Mouse (Mus musculus): ENCODE measurements at regions not wholly inside any gene's neighbourhood (a gene's known extent, or its start where the extent isn't known, plus 50 kb on each side); places are given as distances from the start of the nearest gene placed in this dataset.

- peaks cover 11% of the 10 kb centered on the region for H3K9me3 ChIP-seq (ENCODE audit: low read length)
- H3K36me3 ChIP-seq (ENCODE audit: insufficient read depth, low read length): no peaks in the 10 kb centered on the region
- H3K27me3 ChIP-seq (ENCODE audit: insufficient read depth, low read length): no peaks in the 10 kb centered on the region
- TF ChIP-seq POU5F1 (IDR thresholded peaks at IDR 0.05; ENCODE audit: borderline replicate concordance, low read length) (no peak), CTCF (conservative IDR thresholded peaks at IDR 0.05; ENCODE audit: low read length) (no peak), NANOG (IDR thresholded peaks at IDR 0.05; ENCODE audit: borderline replicate concordance, low read length) (no peak)
- no peak overlapping the region for H3K4me3 ChIP-seq (replicated peaks; ENCODE audit: low read length)
- no peaks in the 10 kb centered on the region for H3K4me1 ChIP-seq (replicated peaks; ENCODE audit: low read depth, low read length)
Measured at GRCm38 (mm10) chr3:21356831-21357712, 719.4 kb upstream of the Tbl1xr1 start.

GRCm38 (mm10) chr3:21358068-21358467 is 718.4 kb upstream of the Tbl1xr1 start:
- TF ChIP-seq CTCF (conservative IDR thresholded peaks at IDR 0.05; ENCODE audit: low read length) (no peak), NANOG (IDR thresholded peaks at IDR 0.05; ENCODE audit: borderline replicate concordance, low read length) (no peak), POU5F1 (IDR thresholded peaks at IDR 0.05; ENCODE audit: borderline replicate concordance, low read length) (no peak)
- Histone ChIP-seq H3K36me3 (ENCODE audit: insufficient read depth, low read length) (no peaks in the 10 kb centered on the region), H3K9me3 (ENCODE audit: low read length) (peaks cover 11% of the 10 kb centered on the region), H3K27me3 (ENCODE audit: insufficient read depth, low read length) (no peaks in the 10 kb centered on the region), H3K4me1 (replicated peaks; ENCODE audit: low read depth, low read length) (no peaks in the 10 kb centered on the region), H3K4me3 (replicated peaks; ENCODE audit: low read length) (no peak overlapping the region)

DNA sequence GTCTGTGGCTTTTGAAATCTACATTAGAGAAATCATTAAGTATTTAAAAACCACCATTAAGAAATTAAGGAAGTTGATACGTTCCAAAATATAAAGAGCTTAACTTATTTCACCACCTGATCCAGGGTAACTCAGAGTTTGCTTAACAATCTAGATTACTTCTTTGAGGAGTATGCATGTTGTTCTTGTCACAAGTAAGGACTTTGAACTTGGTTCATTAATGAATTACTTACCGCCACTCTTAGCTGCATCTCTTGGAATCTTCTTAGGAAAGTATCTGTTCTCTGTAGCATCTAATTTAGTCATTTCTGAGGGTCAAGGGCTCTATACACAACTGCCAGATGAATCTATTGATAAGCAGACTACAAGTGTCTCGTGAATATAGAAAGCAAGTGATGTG is 715.4 kb upstream of the Tbl1xr1 start:
- no peaks in the 10 kb centered on the region for H3K4me1 ChIP-seq (replicated peaks; ENCODE audit: low read depth, low read length)
- no peaks in the 10 kb centered on the region for H3K9me3 ChIP-seq (ENCODE audit: low read length)
- no peak for TF ChIP-seq CTCF (conservative IDR thresholded peaks at IDR 0.05; ENCODE audit: low read length)
- no peak for TF ChIP-seq POU5F1 (IDR thresholded peaks at IDR 0.05; ENCODE audit: borderline replicate concordance, low read length)
- TF ChIP-seq NANOG (IDR thresholded peaks at IDR 0.05; ENCODE audit: borderline replicate concordance, low read length): no peak
- no peak overlapping the region for H3K4me3 ChIP-seq (replicated peaks; ENCODE audit: low read length)
- H3K27me3 ChIP-seq (ENCODE audit: insufficient read depth, low read length): no peaks in the 10 kb centered on the region
- H3K36me3 ChIP-seq (ENCODE audit: insufficient read depth, low read length): no peaks in the 10 kb centered on the region

DNA sequence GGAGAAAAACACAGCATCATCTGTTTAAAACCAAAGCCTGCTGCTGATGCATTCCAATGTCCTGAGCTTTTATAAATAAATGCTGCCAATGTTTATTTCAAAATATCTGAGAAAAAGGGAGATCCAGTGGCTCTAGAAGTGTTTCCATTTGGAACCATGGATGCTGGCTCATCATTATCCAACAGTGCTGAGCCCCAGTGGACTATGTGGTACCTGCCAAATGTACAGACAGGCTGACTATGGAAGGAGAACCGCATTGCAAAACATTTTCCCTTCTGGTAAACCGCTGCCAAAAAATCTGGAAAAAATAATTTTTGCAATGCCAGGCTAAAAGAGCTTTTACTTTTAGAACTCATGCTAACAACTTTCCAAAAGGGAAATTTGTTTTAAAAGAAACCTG is 696.6 kb upstream of the Tbl1xr1 start:
- TF ChIP-seq POU5F1 (IDR thresholded peaks at IDR 0.05; ENCODE audit: borderline replicate concordance, low read length) (no peak), CTCF (conservative IDR thresholded peaks at IDR 0.05; ENCODE audit: low read length) (no peak), NANOG (IDR thresholded peaks at IDR 0.05; ENCODE audit: borderline replicate concordance, low read length) (no peak)
- Histone ChIP-seq H3K9me3 (ENCODE audit: low read length) (peaks cover 25% of the 10 kb centered on the region), H3K4me1 (replicated peaks; ENCODE audit: low read depth, low read length) (no peaks in the 10 kb centered on the region), H3K27me3 (ENCODE audit: insufficient read depth, low read length) (no peaks in the 10 kb centered on the region), H3K36me3 (ENCODE audit: insufficient read depth, low read length) (no peaks in the 10 kb centered on the region), H3K4me3 (replicated peaks; ENCODE audit: low read length) (no peak overlapping the region)

DNA sequence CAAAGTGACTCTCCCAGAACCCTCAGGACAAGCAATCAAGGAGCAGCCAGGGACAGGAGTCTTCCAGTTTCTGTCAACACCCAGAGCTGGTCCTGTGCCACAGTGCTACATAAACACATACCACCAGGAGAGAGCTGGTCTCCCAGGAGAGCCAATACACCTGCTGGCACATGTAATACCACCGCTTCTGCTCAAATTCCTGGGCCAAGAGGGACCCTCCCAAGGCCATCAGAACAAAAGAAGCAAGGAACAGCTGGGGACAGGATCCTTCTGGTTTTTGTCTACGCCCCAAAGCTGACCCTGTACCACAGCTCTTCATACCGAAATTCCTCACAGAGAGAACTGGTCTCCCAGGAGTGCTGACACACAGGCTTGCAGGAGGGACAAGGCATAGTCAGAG is 695.4 kb upstream of the Tbl1xr1 start:
- H3K4me1 ChIP-seq (replicated peaks; ENCODE audit: low read depth, low read length): no peaks in the 10 kb centered on the region
- no peaks in the 10 kb centered on the region for H3K36me3 ChIP-seq (ENCODE audit: insufficient read depth, low read length)
- H3K4me3 ChIP-seq (replicated peaks; ENCODE audit: low read length): no peak overlapping the region
- H3K27me3 ChIP-seq (ENCODE audit: insufficient read depth, low read length): no peaks in the 10 kb centered on the region
- peaks cover 25% of the 10 kb centered on the region for H3K9me3 ChIP-seq (ENCODE audit: low read length)
- no peak for TF ChIP-seq NANOG (IDR thresholded peaks at IDR 0.05; ENCODE audit: borderline replicate concordance, low read length)
- TF ChIP-seq CTCF (conservative IDR thresholded peaks at IDR 0.05; ENCODE audit: low read length): no peak
- TF ChIP-seq POU5F1 (IDR thresholded peaks at IDR 0.05; ENCODE audit: borderline replicate concordance, low read length): no peak

DNA sequence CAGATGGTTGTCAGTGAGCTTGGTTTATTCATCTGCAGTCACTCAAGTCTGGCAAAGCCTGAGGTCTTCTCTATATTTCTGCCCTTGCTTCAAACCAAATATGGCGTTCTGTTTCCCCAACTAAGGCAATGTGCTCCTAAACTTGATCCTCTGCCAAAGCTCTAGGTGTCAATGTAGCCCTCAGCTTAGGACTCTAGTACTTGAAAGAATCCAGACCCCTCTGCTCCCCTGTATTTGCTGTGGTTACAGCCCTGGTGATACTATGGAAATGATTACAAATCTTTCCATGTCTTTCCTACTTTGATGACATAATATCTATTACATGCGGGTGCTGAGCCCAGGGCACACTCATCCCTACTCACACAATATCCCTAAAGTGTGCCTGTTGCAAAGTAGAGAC is 672.9 kb upstream of the Tbl1xr1 start:
- no peaks in the 10 kb centered on the region for H3K4me1 ChIP-seq (replicated peaks; ENCODE audit: low read depth, low read length)
- no peak overlapping the region for H3K4me3 ChIP-seq (replicated peaks; ENCODE audit: low read length)
- TF ChIP-seq NANOG (IDR thresholded peaks at IDR 0.05; ENCODE audit: borderline replicate concordance, low read length) (no peak), CTCF (conservative IDR thresholded peaks at IDR 0.05; ENCODE audit: low read length) (no peak), POU5F1 (IDR thresholded peaks at IDR 0.05; ENCODE audit: borderline replicate concordance, low read length) (no peak)
- H3K9me3 ChIP-seq (ENCODE audit: low read length): no peaks in the 10 kb centered on the region
- H3K36me3 ChIP-seq (ENCODE audit: insufficient read depth, low read length): no peaks in the 10 kb centered on the region
- no peaks in the 10 kb centered on the region for H3K27me3 ChIP-seq (ENCODE audit: insufficient read depth, low read length)

- Histone ChIP-seq H3K27me3 (ENCODE audit: insufficient read depth, low read length) (no peaks in the 10 kb centered on the region), H3K4me1 (replicated peaks; ENCODE audit: low read depth, low read length) (no peaks in the 10 kb centered on the region), H3K36me3 (ENCODE audit: insufficient read depth, low read length) (no peaks in the 10 kb centered on the region), H3K9me3 (ENCODE audit: low read length) (no peaks in the 10 kb centered on the region), H3K4me3 (replicated peaks; ENCODE audit: low read length) (no peak overlapping the region)
- TF ChIP-seq CTCF (conservative IDR thresholded peaks at IDR 0.05; ENCODE audit: low read length): no peak
- no peak for TF ChIP-seq NANOG (IDR thresholded peaks at IDR 0.05; ENCODE audit: borderline replicate concordance, low read length)
- no peak for TF ChIP-seq POU5F1 (IDR thresholded peaks at IDR 0.05; ENCODE audit: borderline replicate concordance, low read length)
Measured at GRCm38 (mm10) chr3:21404058-21404457, 672.4 kb upstream of the Tbl1xr1 start.

GRCm38 (mm10) chr3:21407077-21407476 is 669.4 kb upstream of the Tbl1xr1 start:
- H3K36me3 ChIP-seq (ENCODE audit: insufficient read depth, low read length): no peaks in the 10 kb centered on the region
- no peaks in the 10 kb centered on the region for H3K27me3 ChIP-seq (ENCODE audit: insufficient read depth, low read length)
- H3K4me1 ChIP-seq (replicated peaks; ENCODE audit: low read depth, low read length): no peaks in the 10 kb centered on the region
- H3K9me3 ChIP-seq (ENCODE audit: low read length): no peaks in the 10 kb centered on the region
- no peak overlapping the region for H3K4me3 ChIP-seq (replicated peaks; ENCODE audit: low read length)
- TF ChIP-seq CTCF (conservative IDR thresholded peaks at IDR 0.05; ENCODE audit: low read length) (no peak), NANOG (IDR thresholded peaks at IDR 0.05; ENCODE audit: borderline replicate concordance, low read length) (no peak)

DNA sequence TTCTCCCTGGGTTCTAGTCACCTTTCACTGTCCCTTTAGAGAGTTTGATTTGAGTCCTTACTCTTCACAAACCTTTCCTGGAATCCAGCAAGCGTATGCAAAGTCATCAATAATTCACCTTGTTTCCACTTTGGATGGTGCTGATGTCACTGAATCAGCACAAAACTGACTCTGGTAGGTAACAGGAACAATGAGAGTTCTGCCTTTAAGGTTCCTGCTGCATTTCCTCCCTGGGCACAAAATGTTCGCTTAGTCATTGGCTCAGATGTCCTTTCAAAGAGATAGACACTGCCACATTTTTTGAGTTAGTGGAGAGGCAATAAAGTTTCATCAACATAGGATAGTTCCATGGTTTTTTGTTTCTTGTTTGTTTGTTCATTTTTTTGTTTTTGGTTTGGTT is 664.4 kb upstream of the Tbl1xr1 start:
- no peaks in the 10 kb centered on the region for H3K36me3 ChIP-seq (ENCODE audit: insufficient read depth, low read length)
- H3K4me1 ChIP-seq (replicated peaks; ENCODE audit: low read depth, low read length): no peaks in the 10 kb centered on the region
- H3K27me3 ChIP-seq (ENCODE audit: insufficient read depth, low read length): no peaks in the 10 kb centered on the region
- no peak overlapping the region for H3K4me3 ChIP-seq (replicated peaks; ENCODE audit: low read length)
- TF ChIP-seq CTCF (conservative IDR thresholded peaks at IDR 0.05; ENCODE audit: low read length) (no peak), NANOG (IDR thresholded peaks at IDR 0.05; ENCODE audit: borderline replicate concordance, low read length) (no peak), POU5F1 (IDR thresholded peaks at IDR 0.05; ENCODE audit: borderline replicate concordance, low read length) (no peak)
- no peaks in the 10 kb centered on the region for H3K9me3 ChIP-seq (ENCODE audit: low read length)

Data from E14TG2a.4 (cell line).